Mouse (Mus musculus) layer of hippocampus, adult 2 months (tissue): ENCODE data around the gene Pik3r5. TPM values are rescaled to one million over a fixed set of nuclear protein-coding genes. Genes with fewer than 3 reads are reported as not detected.

Experiments
- DNase-seq, 2 experiments: peaks; one replicate each; pipeline ENCODE4 v3.0.0; 2022; ENCODE audit warnings: low spot score in 2 of 2
- H3K27ac ChIP-seq: fragments of 200-600 bp; 2 replicates; pipeline ENCODE4 v1.8.1; 2022
- H3K4me3 ChIP-seq: fragments of 200-600 bp; 2 replicates; pipeline ENCODE4 v1.8.1; 2022; ENCODE audit warnings: mild to moderate bottlenecking
- CTCF ChIP-seq: fragments of 200-600 bp; conservative IDR thresholded peaks from 2 replicates; pipeline ENCODE4 v1.8.1; 2022; ENCODE audit warnings: antibody characterized with exemption, mild to moderate bottlenecking, moderate library complexity
- total RNA-seq, 2 experiments: library from RNA; stranded (reverse); gene quantifications; 2 replicates each; pipeline ENCODE4 v1.2.3; 2021

Gene Pik3r5
- total RNA-seq, 2 experiments from 2014 or later = 1.4 to 1.9 TPM

DNA sequence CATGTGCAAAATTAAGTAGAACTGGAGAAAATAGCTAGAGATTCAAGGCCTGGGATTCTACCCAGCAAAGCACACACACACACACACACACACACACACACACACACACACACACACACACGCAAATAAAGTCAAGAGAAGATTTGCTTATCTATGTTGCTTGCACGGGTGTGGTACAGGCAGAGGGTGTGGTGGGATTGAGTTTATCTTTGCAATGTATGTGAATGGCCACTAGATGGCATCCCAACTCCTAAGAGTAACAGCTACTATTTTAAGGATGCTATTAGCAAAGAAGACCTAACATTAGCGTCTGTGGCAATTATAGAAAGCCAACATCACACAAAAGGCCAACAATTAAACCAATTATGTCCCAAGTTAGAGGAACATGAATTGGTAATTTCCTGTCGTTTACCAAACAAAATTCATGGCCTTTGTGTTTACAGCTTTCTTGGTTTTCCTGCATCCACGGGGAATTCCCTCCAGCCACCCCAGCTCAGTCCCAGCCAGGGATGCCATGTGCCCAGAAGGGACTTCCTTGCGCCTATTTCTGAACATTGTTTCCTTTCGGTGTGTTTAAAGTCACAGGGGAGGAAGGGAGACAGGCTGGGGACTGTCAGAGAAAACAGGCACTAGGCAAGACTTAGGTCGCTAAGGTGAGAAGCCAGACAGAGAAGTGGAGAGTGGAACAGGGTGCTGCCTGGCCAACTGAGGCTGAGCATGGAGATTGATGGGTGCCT lies 53.5 kb downstream of the Pik3r5 start:
- no peak overlapping the region for H3K4me3 ChIP-seq
- TF ChIP-seq CTCF = peak; percentile 80
- no peak overlapping the region for H3K27ac ChIP-seq
- peak; percentile 39 to 53 for DNase-seq

DNA sequence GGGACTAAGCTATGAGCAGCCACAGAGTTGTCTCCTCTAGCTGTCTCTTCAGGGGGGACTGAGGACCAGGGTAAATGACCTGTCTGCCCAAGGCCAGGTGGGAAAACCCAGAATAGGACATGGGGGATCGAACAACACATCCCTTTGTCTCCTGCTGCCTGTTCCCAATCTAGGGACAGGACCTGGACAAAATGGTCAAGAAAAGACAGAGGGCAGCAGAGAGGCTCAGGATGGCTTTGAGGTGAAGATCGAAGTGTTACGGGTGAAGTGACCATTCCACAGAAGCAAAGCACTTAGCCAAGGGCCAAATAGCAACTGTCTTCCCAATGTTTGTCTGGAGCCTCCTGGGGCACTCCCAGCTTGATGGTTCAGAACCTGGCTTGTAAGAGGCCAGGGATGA lies 54.2 kb downstream of the Pik3r5 start:
- no peak overlapping the region for H3K27ac ChIP-seq
- H3K4me3 ChIP-seq = no peak overlapping the region
- peak; percentile 36 for TF ChIP-seq CTCF
- no peak for DNase-seq

DNA sequence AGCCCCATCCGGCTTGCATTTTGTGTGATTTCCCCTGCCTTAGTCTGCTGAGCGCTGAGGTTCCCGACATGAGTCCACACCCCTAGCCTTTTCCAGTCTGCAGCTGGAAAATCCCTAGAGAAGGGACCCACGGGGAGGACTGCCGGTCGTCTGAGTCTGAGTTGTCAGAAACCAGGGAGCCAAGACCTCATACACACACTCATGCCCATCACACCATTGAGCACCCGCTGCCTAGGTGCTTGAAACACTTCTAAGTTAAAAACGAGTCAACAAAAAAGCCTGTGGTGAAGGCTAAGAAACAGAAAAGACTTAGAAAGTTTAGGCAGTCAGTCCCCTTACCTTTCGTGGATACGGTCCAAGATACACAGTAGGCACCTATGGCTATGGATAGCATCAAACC lies 55.8 kb downstream of the Pik3r5 start:
- no peak for DNase-seq
- no peak for TF ChIP-seq CTCF
- Histone ChIP-seq H3K27ac (no peak overlapping the region), H3K4me3 (no peak overlapping the region)

DNA sequence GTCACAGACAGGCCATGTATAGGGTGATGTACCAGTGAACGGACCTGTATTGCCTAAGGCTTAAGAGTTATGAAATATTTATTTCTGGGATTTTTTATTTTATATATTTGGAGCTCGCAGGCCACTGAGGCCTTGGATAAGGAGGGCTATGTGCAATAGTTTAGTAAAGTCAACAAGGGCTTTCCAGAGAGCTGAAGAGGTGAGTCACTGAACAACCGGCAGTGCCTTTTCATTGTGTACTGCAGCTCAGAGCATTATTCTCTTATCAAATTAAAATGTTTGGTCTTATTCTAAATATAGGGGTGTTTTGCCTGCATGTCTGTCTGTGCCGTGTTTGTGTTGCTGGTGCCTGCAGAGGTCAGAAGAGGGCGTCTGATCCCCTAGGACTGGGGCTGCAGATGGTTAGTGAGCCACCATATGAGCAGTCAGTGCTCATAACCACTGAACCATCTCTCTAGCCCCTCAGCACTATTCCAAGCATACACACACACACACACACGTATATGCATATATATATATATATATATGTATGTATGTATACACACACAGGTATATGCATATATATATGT lies 56.4 kb downstream of the Pik3r5 start:
- DNase-seq = no peak
- no peak overlapping the region for H3K4me3 ChIP-seq
- TF ChIP-seq CTCF = no peak
- H3K27ac ChIP-seq = no peak overlapping the region

DNA sequence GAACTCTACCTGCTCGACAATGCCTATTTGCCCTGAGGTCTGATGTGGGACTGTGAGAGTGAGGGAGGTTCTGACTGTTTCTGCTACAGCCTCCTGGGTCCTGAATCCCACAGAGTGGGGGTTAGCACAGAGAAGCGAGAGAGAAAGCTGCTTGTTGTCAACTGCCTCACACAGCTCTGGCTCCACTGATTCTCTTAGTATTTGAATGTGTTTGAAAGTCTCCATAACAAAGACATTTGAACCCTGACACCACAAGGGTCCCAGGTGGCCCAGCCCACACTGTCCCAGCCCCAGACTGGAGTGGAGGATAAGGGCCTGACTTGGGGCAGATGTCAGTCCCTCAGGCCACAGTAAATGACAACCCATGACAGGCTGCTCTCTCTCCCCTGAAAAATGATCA lies 57.3 kb downstream of the Pik3r5 start:
- H3K27ac ChIP-seq = no peak overlapping the region
- no peak for TF ChIP-seq CTCF

DNA sequence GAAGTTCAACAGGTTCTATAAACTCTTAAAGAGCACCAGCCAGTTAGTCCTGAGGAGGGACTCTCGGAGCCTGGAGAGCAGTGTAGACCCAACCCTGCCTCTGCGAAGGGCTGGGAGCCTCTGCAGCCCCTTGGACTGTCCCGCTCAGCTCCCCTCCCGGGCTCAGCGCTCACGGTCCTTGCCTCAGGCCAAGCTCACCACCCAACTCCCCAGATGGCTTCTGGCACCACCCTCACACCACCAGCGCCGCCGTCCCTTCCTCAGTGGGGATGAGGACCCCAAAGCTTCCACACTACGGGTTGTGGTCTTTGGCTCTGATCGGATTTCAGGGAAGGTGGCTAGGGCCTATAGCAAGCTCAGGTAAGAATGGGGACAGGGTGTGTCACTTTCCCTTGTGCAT lies 60.7 kb downstream of the Pik3r5 start:
- DNase-seq = no peak
- TF ChIP-seq CTCF = no peak
- H3K4me3 ChIP-seq = no peak overlapping the region

More for the DNA sequence above, 57.3 kb downstream of the Pik3r5 start:
- H3K4me3 ChIP-seq = no peak overlapping the region
- no peak for DNase-seq

DNA sequence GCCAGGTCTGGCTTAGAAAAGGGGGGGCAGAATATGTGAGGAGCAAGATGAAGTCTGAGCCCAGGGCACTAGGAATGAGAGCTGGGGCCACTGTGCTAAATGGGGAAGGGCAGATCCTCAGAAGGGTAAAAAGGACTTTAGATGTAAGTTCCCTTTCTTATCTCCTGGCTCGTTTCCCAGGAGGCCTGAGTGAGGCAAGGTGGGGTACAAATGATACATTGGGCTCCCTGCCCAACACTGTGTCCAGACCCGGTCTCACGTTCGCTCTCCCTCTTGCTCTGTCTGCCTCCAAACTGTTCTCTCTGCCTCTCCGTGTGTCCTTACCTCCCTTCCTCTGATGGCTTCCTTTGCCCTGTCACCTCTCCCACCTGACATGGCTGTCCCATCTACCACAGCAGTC lies 61.8 kb downstream of the Pik3r5 start:
- Histone ChIP-seq H3K27ac (no peak overlapping the region), H3K4me3 (no peak overlapping the region)
- no peak for DNase-seq
- TF ChIP-seq CTCF = no peak

More for the DNA sequence above, 60.7 kb downstream of the Pik3r5 start:
- no peak overlapping the region for H3K27ac ChIP-seq

DNA sequence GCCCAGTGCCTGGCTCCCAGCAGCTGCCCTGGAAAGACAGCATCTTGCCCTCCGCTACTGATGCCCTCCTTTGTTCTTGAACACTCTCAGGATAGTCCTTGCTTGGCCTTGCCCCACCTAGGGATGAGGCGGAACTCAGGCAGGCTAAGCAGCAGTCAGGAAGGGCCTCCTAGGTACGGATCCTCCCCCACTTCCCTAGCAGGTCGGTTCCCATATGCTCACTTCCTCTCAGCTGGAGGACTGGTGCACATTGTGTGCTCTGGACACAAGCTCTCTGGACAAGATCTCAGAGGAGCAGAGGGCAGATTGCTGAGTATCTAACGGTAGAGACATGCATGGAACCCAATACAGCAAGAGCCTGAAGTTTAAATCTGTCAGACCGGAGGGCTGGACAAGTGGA lies 65.2 kb downstream of the Pik3r5 start:
- no peak overlapping the region for H3K4me3 ChIP-seq
- no peak for TF ChIP-seq CTCF
- DNase-seq = no peak
- H3K27ac ChIP-seq = no peak overlapping the region

DNA sequence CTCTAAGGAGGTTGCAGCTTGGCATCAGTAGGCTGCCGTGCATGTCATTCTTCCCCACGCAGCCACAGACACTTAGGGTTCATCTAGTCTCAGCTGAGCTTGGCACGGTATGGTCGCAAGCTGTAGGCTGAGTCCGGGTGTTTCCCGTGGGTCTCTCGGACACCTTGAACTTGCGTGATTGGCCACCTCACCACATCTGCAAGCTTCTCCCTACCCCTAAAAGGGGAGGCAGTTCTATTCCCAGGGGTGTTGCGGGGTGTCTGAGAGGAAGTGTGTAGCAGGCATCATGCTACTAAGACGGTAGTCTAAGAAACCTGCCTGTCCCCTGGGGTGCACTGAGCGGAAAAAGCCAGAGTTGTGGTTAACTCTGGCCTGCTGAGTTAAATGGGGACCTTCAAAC lies 66.6 kb downstream of the Pik3r5 start:
- no peak for TF ChIP-seq CTCF
- H3K4me3 ChIP-seq = no peak overlapping the region
- no peak overlapping the region for H3K27ac ChIP-seq
- DNase-seq = no peak

DNA sequence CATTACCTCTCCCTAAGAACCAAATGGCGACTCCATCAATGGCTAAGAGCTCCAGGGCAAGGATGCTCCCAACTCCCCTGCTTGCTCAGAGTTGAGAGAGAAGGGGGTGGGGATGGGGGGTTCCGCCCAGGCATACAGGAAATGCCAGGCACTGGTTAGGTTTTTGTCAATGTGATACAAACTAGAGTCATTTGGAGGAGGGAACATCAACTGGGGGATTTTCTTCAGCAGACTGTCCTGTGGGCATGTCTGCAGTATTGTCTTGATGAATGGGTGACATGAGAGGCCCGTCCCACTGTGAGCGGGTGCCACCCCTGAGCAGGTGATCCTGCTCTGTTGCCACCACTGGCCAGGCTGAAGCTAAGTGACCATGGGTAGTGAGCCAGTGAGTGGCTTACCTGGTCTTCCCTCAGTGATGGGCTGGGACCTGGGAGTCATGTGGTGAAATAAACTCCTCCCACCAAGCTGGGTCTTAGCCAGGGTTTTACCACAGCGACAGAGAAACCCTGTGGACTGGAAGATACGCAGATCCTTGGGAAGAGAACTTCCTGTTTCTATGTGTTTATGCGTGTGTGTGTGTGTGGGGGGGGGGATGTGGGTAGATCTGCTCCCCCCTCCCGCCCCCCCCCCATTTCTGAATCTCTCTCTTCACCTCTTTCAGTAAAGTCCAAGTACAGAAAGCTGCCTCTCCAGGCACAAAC lies 67.2 kb downstream of the Pik3r5 start:
- H3K27ac ChIP-seq = no peak overlapping the region
- H3K4me3 ChIP-seq = no peak overlapping the region
- DNase-seq = no peak
- no peak for TF ChIP-seq CTCF

DNA sequence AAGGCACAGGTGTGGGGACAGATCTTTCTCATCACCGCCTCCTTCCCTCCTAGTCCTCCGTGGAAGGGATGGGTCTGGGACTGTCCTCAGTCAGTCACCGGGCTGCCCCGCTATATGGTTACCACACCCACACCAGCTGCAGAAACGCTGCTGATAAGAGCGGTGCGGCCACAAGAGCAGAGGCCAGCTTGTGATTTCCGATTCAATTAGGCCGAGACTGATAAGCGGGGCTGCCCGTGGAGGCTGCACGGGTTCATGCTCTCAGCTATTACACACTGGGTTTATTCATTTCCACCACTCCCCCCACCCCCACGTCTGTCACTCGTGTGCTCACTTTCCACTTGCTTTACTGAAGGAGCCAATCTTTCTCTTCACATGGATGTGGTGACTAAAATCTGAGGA lies 69.0 kb downstream of the Pik3r5 start:
- no peak for TF ChIP-seq CTCF
- Histone ChIP-seq H3K4me3 (no peak overlapping the region), H3K27ac (no peak overlapping the region)
- no peak for DNase-seq

DNA sequence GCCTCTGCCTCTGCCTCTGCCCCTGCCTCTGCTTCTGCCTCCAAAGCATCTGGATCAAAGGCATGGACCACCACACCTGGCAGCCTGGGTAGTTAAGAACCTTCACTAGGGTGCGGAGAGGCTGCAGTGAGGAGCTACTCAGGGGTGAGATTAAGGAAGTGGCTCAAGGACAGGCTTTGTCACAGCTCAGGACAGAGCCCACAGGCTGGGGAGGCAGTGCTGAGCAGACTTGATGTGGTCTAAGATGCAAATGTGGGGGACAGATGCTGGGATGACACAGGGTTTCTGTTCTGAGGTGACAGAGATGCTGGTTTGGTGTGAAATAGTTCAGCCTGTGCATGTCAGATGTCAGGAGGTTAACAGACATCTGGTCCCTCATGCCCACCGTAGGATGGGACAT lies 70.5 kb downstream of the Pik3r5 start:
- H3K4me3 ChIP-seq = no peak overlapping the region
- DNase-seq = no peak
- no peak for TF ChIP-seq CTCF
- H3K27ac ChIP-seq = no peak overlapping the region

DNA sequence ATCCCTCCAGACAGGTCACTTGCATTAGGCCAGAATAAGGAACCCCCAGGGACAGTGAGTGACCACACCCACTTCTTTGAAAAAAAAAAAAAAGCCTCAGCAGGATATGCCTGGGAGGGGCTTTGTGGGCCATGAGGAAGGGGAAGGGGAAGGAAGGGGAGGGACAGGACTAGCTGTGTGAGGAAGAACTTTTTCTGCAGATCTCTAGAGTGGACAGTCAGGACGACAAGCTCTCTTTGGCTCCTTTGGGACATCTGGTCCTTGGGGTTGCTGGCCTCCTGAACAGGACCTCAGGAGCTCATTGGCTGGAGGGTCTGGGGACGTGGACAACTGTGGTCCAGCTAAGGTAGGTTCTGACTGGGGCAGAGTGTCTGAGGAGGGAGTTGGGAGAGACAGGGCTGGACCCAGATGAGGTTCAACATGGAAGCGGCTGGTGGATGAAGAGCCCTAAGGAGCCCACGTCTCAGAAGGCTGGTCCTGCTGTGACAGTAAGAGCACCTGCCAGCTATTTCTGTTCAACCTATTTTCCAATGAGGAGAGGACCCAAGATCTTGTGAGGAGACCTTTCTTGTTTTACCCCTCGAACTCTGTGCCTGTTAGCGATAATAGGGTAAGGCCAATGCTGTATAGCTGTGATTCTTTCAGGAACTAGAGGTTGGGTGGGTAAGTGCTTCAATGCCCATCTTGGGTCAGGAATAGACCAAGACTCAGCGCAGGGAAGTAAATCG lies 71.1 kb downstream of the Pik3r5 start, which contains the start of gene Pik3r6:
Gene Pik3r6 (plus strand): TSS at position 118 of the 728 bp plus-strand sequence.
- peak within 1 kb of the TSS; percentile 14; the same call in 1 of the 2 replicates for H3K27ac ChIP-seq
- H3K4me3 ChIP-seq = peak within 1 kb of the TSS; percentile 22; the same call in 1 of the 2 replicates
- no peak for TF ChIP-seq CTCF
- no peak for DNase-seq
